Mouse (Mus musculus) intestine, postnatal 0 days (tissue): Measurements from ENCODE around the gene Mob3b. TPM values are rescaled to one million over a fixed set of nuclear protein-coding genes. Genes with fewer than 3 reads are reported as not detected.

Experiments
- ATAC-seq: fragments of 200-750 bp; cut with Nextera tagmentation; 2 replicates; pipeline ENCODE4 v1.8.0; 2017; ENCODE audit warnings: mild to moderate bottlenecking, moderate TSS enrichment, moderate library complexity
- H3K27ac ChIP-seq: fragments of 300-500 bp; sonication (generic); 2 replicates; pipeline ENCODE4 v1.5.1; 2014; ENCODE audit warnings: mild to moderate bottlenecking, low read depth, low read length, moderate library complexity
- H3K27me3 ChIP-seq: fragments of 300-500 bp; sonication (generic); replicated peaks from 2 replicates; pipeline ENCODE4 v1.6.1; 2014; ENCODE audit warnings: low read length, mixed read lengths; ENCODE audit not compliant: control insufficient read depth, insufficient read depth
- H3K36me3 ChIP-seq: fragments of 300-500 bp; sonication (generic); 2 replicates; pipeline ENCODE4 v1.6.1; 2014; ENCODE audit warnings: mild to moderate bottlenecking, moderate library complexity; ENCODE audit not compliant: control insufficient read depth, insufficient read depth
- H3K4me1 ChIP-seq: fragments of 300-500 bp; sonication (generic); replicated peaks from 2 replicates; pipeline ENCODE4 v1.6.1; 2014; ENCODE audit warnings: antibody characterized with exemption, low read length, mixed read lengths; ENCODE audit not compliant: control insufficient read depth, insufficient read depth
- H3K4me2 ChIP-seq: fragments of 300-500 bp; sonication (generic); replicated peaks from 2 replicates; pipeline ENCODE4 v1.6.1; 2014; ENCODE audit warnings: low read depth, mild to moderate bottlenecking, moderate library complexity
- H3K4me3 ChIP-seq: fragments of 300-500 bp; sonication (generic); 2 replicates; pipeline ENCODE4 v1.5.1; 2014; ENCODE audit warnings: low read depth, low read length
- H3K9ac ChIP-seq: fragments of 300-500 bp; sonication (generic); 2 replicates; pipeline ENCODE4 v1.6.1; 2014; ENCODE audit warnings: mild to moderate bottlenecking, low read depth, low read length
- H3K9me3 ChIP-seq: fragments of 300-500 bp; sonication (generic); 2 replicates; pipeline ENCODE4 v1.6.1; 2016; ENCODE audit warnings: mixed run types; ENCODE audit not compliant: control insufficient read depth
- CTCF ChIP-seq: sonication (generic); IDR thresholded peaks from 2 replicates; pipeline ENCODE4 v1.5.1; 2016; ENCODE audit warnings: low read depth, mild to moderate bottlenecking, control low read depth, antibody characterized with exemption, moderate library complexity
- WGBS: fragments of 180-500 bp; shearing (Covaris S2); extraction: QIAGEN DNeasy Blood & Tissue Kit; methylation state at CpG from one replicate; pipeline ENCODE4 v1.1.7; 2014; 5-methylcytosine and 5-hydroxymethylcytosine counted together
- polyA plus RNA-seq: library from polyadenylated mRNA; unstranded; fragments of >200 nt; fragmentation: Nextera tagmentation; extraction: Ambion mirVana; gene quantifications from 2 replicates; pipeline ENCODE4 v1.2.1, GENCODE M21; 2015

Gene Mob3b
- polyA plus RNA-seq, 1 experiment from 2014 or later = 21.0 TPM

- no peak overlapping the region for H3K4me2 ChIP-seq
- H3K4me1 ChIP-seq = no peaks in the 10 kb centered on the region
- no peak overlapping the region for H3K27ac ChIP-seq
- no peaks in the 10 kb centered on the region for H3K9me3 ChIP-seq
- H3K36me3 ChIP-seq = peaks cover 6% of the 10 kb centered on the region; the same call in 1 of the 2 replicates
- no peak overlapping the region for H3K9ac ChIP-seq
- H3K27me3 ChIP-seq = no peaks in the 10 kb centered on the region
- ATAC-seq = no peak
- WGBS = 56% methylated on average over 1 of the region's 1 CpGs
- TF ChIP-seq CTCF = no peak
- H3K4me3 ChIP-seq = no peak overlapping the region
These were observed 117.0 kb downstream of the Mob3b start for GRCm38 (mm10) chr4:35040306-35040705.

DNA sequence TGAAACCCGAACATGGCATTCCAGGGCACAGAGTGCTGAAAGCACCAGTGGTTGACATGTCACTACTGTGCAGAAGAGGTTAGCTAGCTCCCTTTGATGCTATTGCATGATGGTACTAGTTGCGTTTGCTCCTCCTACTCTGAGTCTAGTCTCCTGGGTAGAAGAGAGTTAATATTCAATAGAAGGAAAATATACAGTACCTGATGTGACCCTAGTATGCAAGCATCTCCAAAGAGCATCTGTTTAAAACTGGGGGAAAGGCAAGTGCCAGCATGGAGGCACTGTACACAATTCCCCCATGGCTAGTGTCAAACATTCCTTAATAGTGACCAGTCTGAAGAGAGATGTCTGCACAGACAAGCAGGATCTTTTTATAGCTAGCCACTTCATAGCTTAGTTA lies 119.5 kb downstream of the Mob3b start:
- Histone ChIP-seq H3K4me1 (0 out of 2 replicates have a peak, but pooled peaks cover 5% of the 10 kb centered on the region), H3K4me2 (no peak overlapping the region), H3K27me3 (no peaks in the 10 kb centered on the region), H3K36me3 (peaks cover 6% of the 10 kb centered on the region; the same call in 1 of the 2 replicates), H3K27ac (no peak overlapping the region), H3K9ac (no peak overlapping the region), H3K4me3 (no peak overlapping the region), H3K9me3 (no peaks in the 10 kb centered on the region)
- TF ChIP-seq CTCF = no peak
- WGBS = 64% methylated on average over 2 of the region's 2 CpGs
- ATAC-seq = no peak

DNA sequence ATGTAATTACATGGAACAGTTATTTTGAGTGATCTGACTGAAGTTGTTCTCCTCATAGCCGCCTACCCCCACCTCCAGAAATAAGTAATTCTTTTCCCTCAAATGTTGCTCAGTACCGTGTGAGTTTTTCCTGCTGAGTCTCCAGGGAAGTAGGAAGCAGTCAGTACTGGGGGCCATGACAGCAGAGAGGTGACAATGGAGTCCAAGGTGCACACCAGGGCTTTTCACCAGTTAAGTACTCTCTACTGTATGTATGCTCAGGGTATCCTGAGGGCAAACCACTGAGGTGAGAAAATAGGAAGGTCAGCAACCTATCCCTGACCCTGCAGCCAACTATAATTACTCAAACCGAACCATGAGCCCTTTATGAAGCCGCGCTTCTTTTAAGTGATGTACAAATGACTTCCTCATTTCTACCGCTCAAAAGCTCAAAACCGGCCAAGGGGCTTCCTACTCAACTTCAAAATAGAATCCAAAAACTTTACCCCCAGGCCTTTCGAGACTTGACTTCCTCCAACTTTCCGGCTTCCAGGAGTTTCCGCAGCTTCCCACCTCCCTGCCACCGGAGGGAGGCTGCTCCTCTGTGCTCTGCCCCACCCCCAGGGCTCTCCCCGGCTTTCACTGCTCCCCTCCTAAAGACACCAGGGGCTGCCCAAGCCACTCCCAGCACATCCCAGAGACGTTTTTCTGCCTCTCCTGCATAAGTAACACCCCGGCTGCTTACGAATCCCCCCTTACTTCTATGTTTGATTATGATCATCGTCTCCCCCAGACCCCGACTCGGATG lies 122.6 kb downstream of the Mob3b start:
- no peak overlapping the region for H3K9ac ChIP-seq
- 53% methylated on average over 18 of the region's 18 CpGs for WGBS

DNA sequence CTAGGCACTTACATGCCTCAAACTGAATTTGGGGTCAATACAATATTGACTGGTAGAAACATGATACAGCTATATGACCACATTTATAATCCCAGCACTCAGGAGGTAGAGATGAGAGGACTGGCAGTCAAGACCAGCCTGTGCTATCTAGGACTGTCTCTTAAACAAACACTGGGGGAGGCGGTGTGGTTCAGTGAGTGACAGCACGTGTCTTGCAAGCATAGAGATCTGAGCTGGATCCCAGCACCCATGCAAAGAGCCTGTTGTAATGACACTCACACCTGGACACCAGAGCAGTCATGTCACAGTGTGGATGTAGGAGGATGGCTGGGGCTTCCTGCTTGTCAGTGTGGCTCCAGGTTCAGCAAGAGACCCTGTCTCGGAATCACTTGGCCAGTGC lies 124.5 kb downstream of the Mob3b start:
- ATAC-seq = no peak
- Histone ChIP-seq H3K4me2 (no peak overlapping the region), H3K9me3 (no peaks in the 10 kb centered on the region), H3K36me3 (no peaks in the 10 kb centered on the region), H3K4me1 (0 out of 2 replicates have a peak, but pooled peaks cover 5% of the 10 kb centered on the region), H3K4me3 (no peak overlapping the region), H3K27ac (no peak overlapping the region), H3K27me3 (no peaks in the 10 kb centered on the region), H3K9ac (no peak overlapping the region)
- TF ChIP-seq CTCF = no peak
- 63% methylated on average over 3 of the region's 3 CpGs for WGBS

More for the DNA sequence above, 122.6 kb downstream of the Mob3b start:
- TF ChIP-seq CTCF = no peak
- no peak overlapping the region for H3K27ac ChIP-seq
- H3K36me3 ChIP-seq = no peaks in the 10 kb centered on the region
- no peak overlapping the region for H3K4me3 ChIP-seq
- peak; percentile 76; the same call in 1 of the 2 replicates for ATAC-seq
- H3K27me3 ChIP-seq = no peaks in the 10 kb centered on the region
- no peaks in the 10 kb centered on the region for H3K9me3 ChIP-seq
- H3K4me1 ChIP-seq = 0 out of 2 replicates have a peak, but pooled peaks cover 5% of the 10 kb centered on the region
- H3K4me2 ChIP-seq = no peak overlapping the region

DNA sequence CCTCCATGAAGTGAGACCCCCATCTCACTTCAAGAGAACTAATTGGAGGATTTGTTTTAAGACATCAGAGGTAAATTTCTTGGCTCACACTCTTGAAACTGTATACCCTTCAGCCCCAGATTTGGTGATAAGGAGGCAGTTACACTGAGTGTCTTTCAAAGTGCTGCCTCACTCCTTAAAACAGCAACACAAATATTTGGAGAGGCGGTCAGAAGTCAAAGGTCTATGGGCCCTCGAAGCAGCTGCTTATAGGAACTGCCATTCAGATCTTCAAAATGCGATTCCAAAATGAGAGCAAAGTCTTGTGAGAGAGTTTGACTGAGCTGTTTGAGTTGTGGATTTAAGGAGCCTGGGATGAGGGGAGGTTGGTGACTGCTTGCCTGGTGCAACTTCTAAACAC lies 125.7 kb downstream of the Mob3b start:
- no peak overlapping the region for H3K9ac ChIP-seq
- no peaks in the 10 kb centered on the region for H3K27me3 ChIP-seq
- 27% methylated on average over 3 of the region's 3 CpGs for WGBS
- no peak for ATAC-seq
- no peak for TF ChIP-seq CTCF
- H3K27ac ChIP-seq = no peak overlapping the region
- no peaks in the 10 kb centered on the region for H3K9me3 ChIP-seq
- H3K4me3 ChIP-seq = no peak overlapping the region
- H3K4me1 ChIP-seq = peaks cover 5% of the 10 kb centered on the region; the same call in 1 of the 2 replicates
- H3K4me2 ChIP-seq = no peak overlapping the region
- H3K36me3 ChIP-seq = no peaks in the 10 kb centered on the region

DNA sequence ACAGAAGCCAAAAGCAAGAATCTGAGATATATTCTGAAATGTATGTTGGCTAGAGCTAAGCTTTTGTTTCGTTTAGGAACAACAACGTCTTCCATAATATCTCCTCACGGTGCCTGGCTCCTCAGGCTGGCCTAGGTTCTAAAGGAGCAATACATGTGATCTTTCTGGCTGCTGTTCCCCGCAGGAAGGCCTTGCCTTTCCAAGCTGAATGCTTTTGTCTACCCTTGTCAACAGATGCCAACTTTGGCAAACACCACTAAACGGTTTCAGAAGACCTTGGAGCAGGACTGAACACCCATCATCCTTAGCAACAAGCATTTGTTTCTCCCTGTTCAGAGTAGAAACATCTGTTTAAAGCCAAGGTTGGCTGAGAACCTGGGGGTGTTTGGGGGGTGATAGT lies 126.1 kb downstream of the Mob3b start:
- ATAC-seq = no peak
- Histone ChIP-seq H3K27me3 (no peaks in the 10 kb centered on the region), H3K4me3 (no peak overlapping the region), H3K9me3 (no peaks in the 10 kb centered on the region), H3K36me3 (no peaks in the 10 kb centered on the region), H3K9ac (no peak overlapping the region), H3K4me2 (no peak overlapping the region), H3K27ac (no peak overlapping the region; the same call in 1 of the 2 replicates), H3K4me1 (peaks cover 5% of the 10 kb centered on the region; the same call in 1 of the 2 replicates)
- TF ChIP-seq CTCF = no peak
- WGBS = 64% methylated on average over 5 of the region's 5 CpGs
